Mouse (Mus musculus): ENCODE data around the gene Vmn1r24. TPM values are rescaled to one million over a fixed set of nuclear protein-coding genes. Genes with fewer than 3 reads are reported as not detected.
"Not testable (repeated sequence)": the region's sequence is repeated elsewhere in the genome, so short reads cannot be mapped to it uniquely, and the experiment has no call there.

Gene Vmn1r24
- not detected for total RNA-seq (2021)
- long read RNA-seq, experiment 1: 0 reads
- long read RNA-seq, experiment 2: 0 reads

- DNase-seq: not testable (repeated sequence)
These were observed at the start of gene Vmn1r24 for GRCm38 (mm10) chr6:57961403-57961802. Vmn1r24 (minus strand) TSS chr6:57961503.

DNA sequence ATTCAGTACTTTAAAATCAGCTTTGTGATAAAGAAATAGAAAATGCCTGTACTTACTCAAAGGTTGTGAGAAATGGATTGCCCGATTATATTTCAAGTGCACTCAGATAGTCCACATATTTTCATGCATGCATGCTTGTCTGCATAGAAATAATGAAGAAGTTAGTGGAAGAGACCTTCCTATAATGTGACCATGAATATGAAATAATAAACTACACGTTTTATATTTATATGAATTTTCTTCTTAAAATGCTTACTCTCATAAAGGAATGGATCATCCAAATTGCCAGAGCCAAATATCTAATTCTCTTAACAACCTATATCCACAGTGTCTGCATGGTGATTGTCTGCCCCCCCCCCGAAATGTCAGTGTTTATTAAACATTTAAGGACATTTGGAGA lies 19.4 kb upstream of the Vmn1r24 start, which contains the start of gene Vmn1r25:
Vmn1r25 (minus strand) TSS at position 101 of the 400 bp plus-strand sequence.
- no peak for DNase-seq

GRCm38 (mm10) chr6:57926738-57927137 lies 34.6 kb downstream of the Vmn1r24 start, which contains the start of gene Vmn1r23:
Vmn1r23 (minus strand) TSS chr6:57926838.
- no peak for DNase-seq

DNA sequence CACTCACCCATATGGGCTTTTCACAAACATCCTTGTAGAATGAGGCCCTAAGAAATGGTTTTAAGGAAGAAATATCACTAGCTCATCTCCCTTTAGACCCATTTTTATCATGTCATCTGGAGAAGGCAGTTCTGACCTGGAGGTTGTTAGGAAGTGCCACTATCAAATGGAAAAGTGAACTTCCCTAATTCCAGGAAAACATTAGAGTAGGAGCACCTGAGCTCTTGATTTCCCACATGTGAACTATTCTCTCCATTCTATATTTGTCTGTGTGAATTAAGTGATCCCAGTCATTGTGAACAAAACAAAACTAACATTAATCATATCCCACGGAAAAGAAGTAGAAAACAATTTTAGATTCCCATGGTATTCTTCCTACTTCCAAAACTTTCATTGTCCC lies 53.4 kb downstream of the Vmn1r24 start, which contains the start of gene Vmn1r22:
Vmn1r22 (minus strand) TSS at position 101 of the 400 bp plus-strand sequence.
- no peak for DNase-seq

Other genes with a start within 250 kb of the Vmn1r24 start
- 10 to 100 TPM; 16.7 to 23.0 TPM for gene Vopp1, start 136.3 kb downstream of the Vmn1r24 start, total RNA-seq (2021)
- gene Vmn1r21, start 111.2 kb downstream of the Vmn1r24 start, total RNA-seq (2021): not detected
- not detected for gene Vmn1r22, start 53.5 kb downstream of the Vmn1r24 start, total RNA-seq (2021)
- gene Vmn1r23, start 34.7 kb downstream of the Vmn1r24 start, total RNA-seq (2021): not detected
- gene Vmn1r25, start 19.3 kb upstream of the Vmn1r24 start, total RNA-seq (2021): not detected
- gene Vmn1r26, start 53.7 kb upstream of the Vmn1r24 start, total RNA-seq (2021): not detected